Mouse (Mus musculus): ENCODE measurements around the gene AI854703. TPM values are rescaled to one million over a fixed set of nuclear protein-coding genes. Genes with fewer than 3 reads are reported as not detected.

Gene AI854703
- polyA plus RNA-seq, 1 experiment from 2014 or later, result 14.2 TPM

Other genes starting within 250 kb of the AI854703 start
- gene Krba1, start 231.2 kb upstream of the AI854703 start, polyA plus RNA-seq (2014; fragmentation: Nextera tagmentation; extraction: Ambion mirVana), result 28.0 and 30.3 TPM in 2 replicates
- gene Zfp467, start 180.9 kb upstream of the AI854703 start, polyA plus RNA-seq (2014; fragmentation: Nextera tagmentation; extraction: Ambion mirVana), result 31.1 and 38.8 TPM in 2 replicates
- gene Sspo, start 178.5 kb upstream of the AI854703 start, polyA plus RNA-seq (2014; fragmentation: Nextera tagmentation; extraction: Ambion mirVana), result 0.39 and 0.49 TPM in 2 replicates
- 190 and 241 TPM in 2 replicates for gene Atp6v0e2, start 89.1 kb upstream of the AI854703 start, polyA plus RNA-seq (2014; fragmentation: Nextera tagmentation; extraction: Ambion mirVana)
- 11.0 and 20.1 TPM in 2 replicates for gene Lrrc61, start 72.0 kb upstream of the AI854703 start, polyA plus RNA-seq (2014; fragmentation: Nextera tagmentation; extraction: Ambion mirVana)
- 1.5 and 3.6 TPM in 2 replicates for gene Rarres2, start 54.0 kb upstream of the AI854703 start, polyA plus RNA-seq (2014; fragmentation: Nextera tagmentation; extraction: Ambion mirVana)
- not detected in 2 replicates for gene Gm45021, start 37.2 kb upstream of the AI854703 start, polyA plus RNA-seq (2014; fragmentation: Nextera tagmentation; extraction: Ambion mirVana)
- 44.3 and 47.0 TPM in 2 replicates for gene Repin1, start 32.9 kb upstream of the AI854703 start, polyA plus RNA-seq (2014; fragmentation: Nextera tagmentation; extraction: Ambion mirVana)
- 0.94 TPM in 1 of 2 replicates, not detected in the other for gene Gm44965, start 32.8 kb upstream of the AI854703 start, polyA plus RNA-seq (2014; fragmentation: Nextera tagmentation; extraction: Ambion mirVana)
- gene Zfp775, start 24.7 kb upstream of the AI854703 start, polyA plus RNA-seq (2014; fragmentation: Nextera tagmentation; extraction: Ambion mirVana), result 14.6 and 17.5 TPM in 2 replicates
- 0.17 and 0.32 TPM in 2 replicates for gene Gimap8, start 20.5 kb downstream of the AI854703 start, polyA plus RNA-seq (2014; fragmentation: Nextera tagmentation; extraction: Ambion mirVana)
- 0.98 and 2.1 TPM in 2 replicates for gene Gimap9, start 49.4 kb downstream of the AI854703 start, polyA plus RNA-seq (2014; fragmentation: Nextera tagmentation; extraction: Ambion mirVana)
- gene Gimap4, start 57.8 kb downstream of the AI854703 start, polyA plus RNA-seq (2014; fragmentation: Nextera tagmentation; extraction: Ambion mirVana), result 0.63 and 1.4 TPM in 2 replicates
- gene Gimap6, start 81.5 kb downstream of the AI854703 start, polyA plus RNA-seq (2014; fragmentation: Nextera tagmentation; extraction: Ambion mirVana), result 3.9 and 8.0 TPM in 2 replicates
- gene Gm28053, start 91.8 kb downstream of the AI854703 start, polyA plus RNA-seq (2014; fragmentation: Nextera tagmentation; extraction: Ambion mirVana), result 1.00 TPM in 1 of 2 replicates, not detected in the other
- not detected in 2 replicates for gene Gimap7, start 91.9 kb downstream of the AI854703 start, polyA plus RNA-seq (2014; fragmentation: Nextera tagmentation; extraction: Ambion mirVana)
- 2.8 and 5.2 TPM in 2 replicates for gene Gimap1, start 112.3 kb downstream of the AI854703 start, polyA plus RNA-seq (2014; fragmentation: Nextera tagmentation; extraction: Ambion mirVana)
- gene Gimap5, start 119.4 kb downstream of the AI854703 start, polyA plus RNA-seq (2014; fragmentation: Nextera tagmentation; extraction: Ambion mirVana), result 0.71 and 0.78 TPM in 2 replicates
- not detected in 2 replicates for gene Gimap3, start 144.1 kb downstream of the AI854703 start, polyA plus RNA-seq (2014; fragmentation: Nextera tagmentation; extraction: Ambion mirVana)
- gene Tmem176a, start 214.2 kb downstream of the AI854703 start, polyA plus RNA-seq (2014; fragmentation: Nextera tagmentation; extraction: Ambion mirVana), result 11.1 and 17.2 TPM in 2 replicates
- gene Tmem176b, start 214.7 kb downstream of the AI854703 start, polyA plus RNA-seq (2014; fragmentation: Nextera tagmentation; extraction: Ambion mirVana), result 89.8 and 96.7 TPM in 2 replicates
- gene Aoc1, start 246.1 kb downstream of the AI854703 start, polyA plus RNA-seq (2014; fragmentation: Nextera tagmentation; extraction: Ambion mirVana), result not detected in 2 replicates

Data from midbrain, embryonic 14.5 days (tissue).